Mouse (Mus musculus): ENCODE results near the gene Gm26602.
A peak's percentile ranks its signal among the peaks of the same experiment; 100 is the strongest.

Gene Gm26602

GRCm38 (mm10) chr10:79886054-79886453, 24.6 kb upstream of the Gm26602 start, which contains the start of gene Elane:
TSS of gene Elane (plus strand) at chr10:79886247.
- no peak for DNase-seq

- DNase-seq = no peak
Measured at GRCm38 (mm10) chr10:79886611-79887010, 24.0 kb upstream of the Gm26602 start.

GRCm38 (mm10) chr10:79889386-79889785, 21.3 kb upstream of the Gm26602 start:
- no peak for DNase-seq

- DNase-seq = no peak
Measured at GRCm38 (mm10) chr10:79890670-79891069, 20.0 kb upstream of the Gm26602 start, which contains the start of gene Cfd. TSS of gene Cfd (plus strand) at chr10:79890853.

- DNase-seq = peak; percentile 89 to 94
Measured at GRCm38 (mm10) chr10:79892451-79893118, 18.1 kb upstream of the Gm26602 start.

GRCm38 (mm10) chr10:79896306-79896705, 14.3 kb upstream of the Gm26602 start:
- peak in 1 of 2 experiments; percentile 49 for DNase-seq

GRCm38 (mm10) chr10:79896814-79897213, 13.8 kb upstream of the Gm26602 start:
- DNase-seq = no peak

- DNase-seq = no peak
Measured at GRCm38 (mm10) chr10:79897316-79898245, 13.1 kb upstream of the Gm26602 start.

GRCm38 (mm10) chr10:79900951-79901410, 9.7 kb upstream of the Gm26602 start:
- peak; percentile 50 to 51 for DNase-seq

- DNase-seq = no peak
Measured at GRCm38 (mm10) chr10:79906712-79907111, 3.9 kb upstream of the Gm26602 start.

GRCm38 (mm10) chr10:79907415-79907814, 3.2 kb upstream of the Gm26602 start:
- no peak for DNase-seq

- peak; percentile 95 to 96 for DNase-seq
Measured at GRCm38 (mm10) chr10:79908167-79909091, 2.2 kb upstream of the Gm26602 start, which contains the start of gene Med16. TSS of gene Med16 (minus strand) at chr10:79908923.

GRCm38 (mm10) chr10:79909092-79909922, 1.3 kb upstream of the Gm26602 start:
- DNase-seq = peak in 1 of 2 experiments; percentile 67

- no peak for DNase-seq
Measured at GRCm38 (mm10) chr10:79912412-79912811, 1.8 kb downstream of the Gm26602 start.

GRCm38 (mm10) chr10:79914131-79914947, 3.7 kb downstream of the Gm26602 start:
- DNase-seq = peak; percentile 25 to 51

- DNase-seq = peak; percentile 20 to 25
Measured at GRCm38 (mm10) chr10:79914948-79915596, 4.4 kb downstream of the Gm26602 start.

GRCm38 (mm10) chr10:79916081-79916480, 5.4 kb downstream of the Gm26602 start:
- DNase-seq = peak in 1 of 2 experiments; percentile 38

GRCm38 (mm10) chr10:79916808-79917531, 6.3 kb downstream of the Gm26602 start, which contains the start of gene Kiss1r:
TSS of gene Kiss1r (plus strand) at chr10:79916971.
- DNase-seq = peak; percentile 89 to 90

- DNase-seq = peak in 1 of 2 experiments; percentile 15
Measured at GRCm38 (mm10) chr10:79917532-79918100, 7.0 kb downstream of the Gm26602 start.
